Mouse (Mus musculus) right cerebral cortex, postnatal 36 days (tissue): ENCODE data around the gene Kit.

Experiments
- DNase-seq, 2 experiments: peaks; one replicate each; pipeline ENCODE4 v3.0.0; 2022; ENCODE audit warnings: low spot score in 2 of 2, mixed read lengths in 1 of 2

Kit gene

GRCm38 (mm10) chr5:75574852-75575566 is at the start of gene Kit:
Gene Kit (plus strand): TSS chr5:75574916.
- peak; percentile 16 to 37 for DNase-seq

- no peak for DNase-seq
Measured at GRCm38 (mm10) chr5:75536156-75536555, 38.6 kb upstream of the Kit start.

- DNase-seq, result no peak
Measured at GRCm38 (mm10) chr5:75537717-75538116, 37.0 kb upstream of the Kit start.

- DNase-seq, result no peak
Measured at GRCm38 (mm10) chr5:75538458-75538857, 36.3 kb upstream of the Kit start.

- DNase-seq, result no peak
Measured at GRCm38 (mm10) chr5:75539098-75539497, 35.6 kb upstream of the Kit start.

GRCm38 (mm10) chr5:75543757-75544156 is 31.0 kb upstream of the Kit start:
- no peak for DNase-seq

GRCm38 (mm10) chr5:75544472-75545264 is 30.0 kb upstream of the Kit start:
- no peak for DNase-seq

GRCm38 (mm10) chr5:75545265-75545643 is 29.5 kb upstream of the Kit start:
- DNase-seq, result no peak

- no peak for DNase-seq
Measured at GRCm38 (mm10) chr5:75553021-75553420, 21.7 kb upstream of the Kit start.

- DNase-seq, result no peak
Measured at GRCm38 (mm10) chr5:75557636-75558035, 17.1 kb upstream of the Kit start.

GRCm38 (mm10) chr5:75559291-75559690 is 15.4 kb upstream of the Kit start:
- no peak for DNase-seq

GRCm38 (mm10) chr5:75561231-75561630 is 13.5 kb upstream of the Kit start:
- DNase-seq, result no peak

- no peak for DNase-seq
Measured at GRCm38 (mm10) chr5:75574151-75574851, 415 bp upstream of the Kit start.

- DNase-seq, result peak; percentile 8 to 40
Measured at GRCm38 (mm10) chr5:75575567-75576515, 1.1 kb downstream of the Kit start.

GRCm38 (mm10) chr5:75576741-75577140 is 2.0 kb downstream of the Kit start:
- DNase-seq, result no peak

- no peak for DNase-seq
Measured at GRCm38 (mm10) chr5:75578141-75578540, 3.4 kb downstream of the Kit start.

- no peak for DNase-seq
Measured at GRCm38 (mm10) chr5:75579244-75579643, 4.5 kb downstream of the Kit start.

- no peak for DNase-seq
Measured at GRCm38 (mm10) chr5:75579646-75580268, 5.0 kb downstream of the Kit start.

GRCm38 (mm10) chr5:75581926-75582325 is 7.2 kb downstream of the Kit start:
- no peak for DNase-seq

- DNase-seq, result no peak
Measured at GRCm38 (mm10) chr5:75587781-75588180, 13.1 kb downstream of the Kit start.
